Mouse (Mus musculus) natural killer cell, adult 2 months (primary cell): ENCODE data around the gene Papolb.

ENCODE experiments used
- DNase-seq, 2 experiments: peaks; one replicate each; pipeline ENCODE4 v3.0.0; 2022; ENCODE audit warnings: low spot score in 2 of 2

Papolb gene

DNA sequence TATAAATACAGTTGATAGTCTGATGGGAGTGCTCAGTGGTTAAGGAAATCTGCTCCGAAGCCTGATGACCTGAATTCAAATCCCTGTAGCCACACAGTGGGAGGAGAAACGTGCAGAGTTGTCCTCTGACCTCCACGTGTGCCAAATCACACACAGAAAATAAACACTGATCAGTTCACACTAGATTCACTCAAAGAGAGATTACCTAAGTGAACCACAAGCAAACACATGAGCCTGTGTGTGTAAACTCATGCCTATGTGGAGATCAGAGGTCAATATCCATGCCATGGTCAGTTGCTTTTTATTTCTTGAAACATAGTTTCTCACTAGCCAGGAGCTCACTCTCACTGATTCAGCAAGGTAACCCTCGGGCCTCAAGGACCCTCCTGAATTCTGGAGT is 9.5 kb downstream of the Papolb start:
- no peak for DNase-seq

DNA sequence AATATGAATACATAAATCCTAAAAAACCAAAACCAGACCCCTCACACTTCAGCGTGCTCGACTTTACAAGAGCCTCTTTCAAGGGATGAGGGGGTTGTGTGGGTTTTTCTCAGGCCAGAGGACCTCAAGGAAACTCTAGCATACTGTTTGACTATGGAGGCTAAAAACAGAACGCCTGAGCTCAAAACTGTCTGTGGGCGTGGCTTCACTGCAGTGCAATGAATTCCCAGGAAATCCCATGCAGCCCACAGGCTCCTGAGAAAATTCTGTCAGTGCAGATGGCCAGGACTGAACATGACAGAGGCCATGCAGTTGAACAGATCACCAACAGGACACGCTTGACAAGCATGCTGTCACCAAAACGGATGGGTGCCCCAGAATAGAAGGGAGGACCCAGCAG is 10.9 kb downstream of the Papolb start:
- DNase-seq: no peak

DNA sequence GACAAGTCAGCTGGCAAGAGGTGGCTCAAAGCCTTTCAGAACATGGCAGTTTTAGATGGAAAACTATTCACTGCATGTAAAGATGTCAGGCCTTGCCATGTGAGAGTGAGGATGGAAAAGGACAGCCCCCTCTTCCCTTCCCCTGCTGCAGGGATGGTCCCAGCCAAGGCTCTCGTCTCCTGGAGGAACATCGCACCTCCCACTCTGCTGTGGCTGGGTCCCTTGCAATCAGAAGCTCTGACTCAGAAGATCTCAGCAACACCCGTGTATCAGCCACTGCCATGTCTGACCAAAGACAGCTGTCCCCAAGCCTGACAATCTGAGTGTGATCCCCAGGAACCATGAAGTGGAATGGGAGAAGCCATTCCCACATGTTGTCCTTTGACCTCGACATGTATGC is 17.8 kb downstream of the Papolb start:
- no peak for DNase-seq

DNA sequence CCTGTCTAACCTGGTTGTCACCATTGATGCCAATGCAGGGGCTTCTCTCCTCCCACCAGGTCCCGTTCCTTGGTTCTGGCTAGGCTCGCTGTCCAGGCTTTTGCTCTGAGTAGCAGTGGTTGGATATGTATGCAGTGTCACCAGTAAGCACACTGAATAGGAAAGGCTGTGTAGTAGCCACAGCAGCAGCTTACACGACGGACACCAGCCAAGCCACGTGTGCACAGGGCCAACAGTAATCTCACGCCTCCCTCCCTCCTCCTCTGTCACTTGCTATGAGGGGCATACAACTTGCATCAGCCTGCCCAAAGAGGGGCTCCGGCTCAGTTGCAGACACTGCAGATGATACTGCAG is 19.8 kb downstream of the Papolb start:
- no peak for DNase-seq

DNA sequence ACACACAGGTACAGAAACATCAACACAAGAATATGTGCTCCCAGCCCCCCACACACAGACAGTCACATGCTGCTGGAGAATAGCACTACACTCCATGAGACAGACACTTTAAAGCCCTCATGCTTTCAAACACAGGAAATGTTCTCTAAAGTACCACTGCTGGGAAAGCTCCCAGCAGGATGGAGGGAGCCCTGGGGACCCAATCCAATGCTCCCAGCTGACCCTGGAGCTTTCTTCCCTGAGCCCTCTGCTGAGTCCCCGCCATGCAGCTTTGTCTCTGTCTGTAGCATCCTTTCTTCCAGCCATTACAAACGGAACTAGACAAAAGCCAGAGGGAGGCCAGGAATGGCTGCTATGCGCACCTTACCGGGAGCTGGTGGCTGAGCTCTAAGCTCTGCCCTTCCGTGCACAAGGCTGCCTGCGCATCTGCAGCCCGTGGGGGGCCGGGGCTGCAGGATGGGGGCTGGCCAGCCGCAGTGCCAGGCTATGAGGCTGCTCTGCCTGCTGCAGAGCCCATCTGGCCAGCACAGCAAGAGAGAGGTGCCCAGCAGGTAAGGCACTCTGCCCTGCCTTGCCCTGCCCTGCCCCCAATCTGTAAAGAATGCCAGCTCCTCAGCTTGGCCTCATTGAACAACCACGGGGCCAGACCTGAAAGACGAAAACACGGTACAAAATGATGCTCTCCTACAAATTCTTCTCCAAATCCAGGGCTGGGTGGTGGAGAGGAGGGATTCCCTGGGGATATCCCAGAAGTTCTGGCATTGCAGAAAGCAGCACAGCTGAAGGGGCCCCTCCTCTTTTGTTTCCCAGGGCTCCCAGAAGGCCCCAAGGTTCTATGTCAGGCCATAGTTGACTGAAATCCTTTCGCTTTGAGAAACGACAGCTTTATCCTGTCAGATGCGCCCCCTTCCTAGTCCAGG is 20.5 kb downstream of the Papolb start:
- DNase-seq: no peak

DNA sequence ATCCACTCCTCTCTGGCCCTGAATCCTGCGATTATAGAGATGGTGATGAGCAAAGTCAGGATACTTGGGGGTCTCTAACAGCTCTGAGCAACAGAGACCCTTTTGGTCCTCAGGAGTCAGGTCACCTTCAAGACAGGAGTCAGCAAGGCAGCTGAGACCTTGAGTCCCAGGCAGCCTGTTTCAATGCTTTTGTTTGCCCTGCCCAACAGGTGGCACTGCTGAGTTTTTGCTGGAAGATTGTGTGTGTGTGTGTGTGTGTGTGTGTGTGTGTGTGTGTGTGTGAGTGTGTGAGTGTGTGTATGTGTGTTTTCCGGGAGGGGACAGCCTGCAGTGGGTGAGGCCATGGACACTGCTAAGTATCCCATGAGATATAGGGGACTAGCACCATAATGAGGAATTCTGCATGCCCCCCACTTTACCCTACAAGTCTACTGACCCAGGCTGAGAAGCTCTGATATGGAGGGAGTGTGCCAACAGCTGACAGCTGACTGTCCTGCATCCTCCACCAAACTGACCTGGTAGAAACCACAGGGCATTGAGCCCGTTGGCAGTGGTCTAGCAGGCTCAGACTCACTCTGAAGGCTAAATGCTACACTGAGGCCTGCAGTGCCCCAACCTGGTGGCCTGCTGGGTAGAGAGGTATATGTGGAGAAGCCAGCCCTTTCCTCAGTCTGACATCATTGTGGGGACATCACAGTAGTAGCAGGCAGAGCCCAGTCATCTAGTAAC is 24.0 kb downstream of the Papolb start:
- DNase-seq: no peak

DNA sequence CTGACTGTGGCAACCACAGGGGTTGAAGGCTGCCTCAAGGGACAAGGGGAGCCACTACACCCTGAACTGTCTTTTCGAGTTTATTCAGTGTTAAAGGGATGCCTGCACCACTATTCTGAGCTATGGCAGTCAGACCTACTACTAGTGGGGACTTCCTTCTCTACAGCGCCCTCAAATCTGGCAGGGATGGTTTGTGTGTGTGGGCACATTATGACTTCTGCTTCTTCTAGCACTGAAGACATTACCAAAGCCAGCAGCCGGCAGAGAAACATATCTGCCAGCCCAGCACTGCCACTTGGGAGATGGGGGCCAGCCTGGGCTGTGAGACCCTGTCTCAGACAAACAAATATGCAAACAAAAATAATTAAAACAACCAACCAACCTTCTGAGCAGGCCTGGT is 25.7 kb downstream of the Papolb start:
- DNase-seq: no peak

DNA sequence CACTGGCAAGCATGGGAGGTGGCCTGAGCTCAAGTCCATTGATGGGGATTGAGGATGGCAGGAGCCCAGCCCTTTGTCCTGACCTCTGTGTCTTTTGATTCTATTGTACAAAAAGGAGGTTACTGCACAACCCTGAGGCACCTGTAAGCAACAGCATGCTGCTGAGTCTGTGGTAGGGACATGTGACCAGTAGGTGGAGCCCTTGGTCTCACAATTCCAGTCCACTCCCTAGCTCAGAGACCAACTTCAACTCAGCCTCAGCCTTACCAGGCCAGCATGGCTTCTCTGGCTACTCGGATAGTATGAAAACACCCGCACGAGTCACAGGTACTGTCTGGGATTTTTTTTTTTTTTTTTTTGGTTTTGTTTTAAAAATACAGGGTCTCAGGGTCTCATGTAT is 27.5 kb downstream of the Papolb start:
- DNase-seq: peak; percentile 17 to 47

DNA sequence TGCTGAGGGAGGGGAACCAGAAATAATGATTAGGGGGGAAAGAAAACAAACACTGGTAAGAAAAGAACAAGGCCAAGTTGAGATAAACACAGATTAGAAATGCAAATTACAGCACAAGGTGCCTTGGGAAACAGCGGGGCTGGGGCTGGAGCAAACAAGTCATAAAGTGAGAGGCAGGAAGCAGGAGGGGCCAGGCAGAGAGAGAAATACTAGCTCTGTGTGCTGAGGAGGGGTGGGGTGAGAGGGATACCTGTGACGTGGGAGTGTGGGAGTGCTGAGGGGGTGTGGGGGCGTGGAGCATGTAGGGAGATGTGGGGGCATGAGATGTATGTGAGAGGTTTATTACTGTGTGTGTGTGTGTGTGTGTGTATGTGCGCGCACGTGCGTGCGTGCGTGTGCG is 29.0 kb downstream of the Papolb start:
- DNase-seq: no peak

DNA sequence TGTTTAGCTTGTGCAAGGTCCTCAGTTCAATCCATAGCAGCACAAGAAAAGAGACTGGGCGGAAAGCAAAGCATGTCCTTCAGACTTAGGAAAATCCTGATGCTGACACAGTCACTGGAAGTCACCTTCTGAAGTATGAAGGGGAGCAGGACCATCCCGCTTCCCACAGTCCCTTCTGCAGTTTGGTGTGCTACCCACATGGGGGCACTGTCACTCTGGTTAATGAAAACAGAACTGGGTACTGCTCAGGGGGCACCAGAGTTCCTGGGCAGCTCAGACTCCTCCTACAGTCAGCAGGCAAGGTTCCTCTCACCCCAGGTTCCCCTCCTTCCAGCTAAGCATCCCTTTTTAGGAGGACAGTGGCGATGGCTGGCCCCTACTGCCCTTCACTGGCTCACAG is 30.9 kb downstream of the Papolb start:
- DNase-seq: no peak

DNA sequence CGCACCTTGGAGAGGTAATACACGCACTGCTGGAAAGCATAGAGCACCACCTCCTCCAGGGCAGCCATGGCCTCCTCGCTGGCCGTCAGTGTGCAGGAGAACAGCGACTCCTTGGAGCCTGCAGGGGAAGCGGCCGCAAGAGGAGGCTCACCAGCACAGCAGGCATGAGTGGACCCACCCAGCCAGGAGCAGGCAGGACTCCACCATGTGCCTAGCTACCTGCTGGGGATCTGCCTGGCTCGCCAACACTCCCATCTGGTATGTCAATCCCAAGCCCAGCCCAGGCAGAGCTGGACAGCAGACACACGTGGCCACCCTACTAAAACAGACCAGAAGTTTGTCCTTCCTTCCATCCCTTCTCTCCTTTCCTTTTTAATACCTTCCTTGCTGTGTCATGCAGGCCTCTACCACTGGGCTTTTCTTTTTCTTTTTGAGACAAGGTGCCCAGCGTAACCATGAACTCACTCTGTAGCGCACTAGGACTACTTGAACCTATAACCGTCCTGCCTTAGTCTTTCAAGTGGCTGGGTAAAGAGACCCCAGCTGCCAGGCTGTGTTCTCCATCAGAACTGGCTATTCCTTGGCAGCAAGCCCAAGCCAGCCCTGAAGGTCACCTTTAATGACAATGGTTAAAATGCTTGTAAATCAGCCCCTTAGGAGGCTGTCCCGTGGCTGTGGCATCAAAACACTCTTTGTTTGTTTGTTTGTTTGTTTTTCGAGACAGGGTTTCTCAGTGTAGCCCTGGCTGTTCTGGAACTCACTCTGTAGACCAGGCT is 34.4 kb downstream of the Papolb start:
- no peak for DNase-seq

DNA sequence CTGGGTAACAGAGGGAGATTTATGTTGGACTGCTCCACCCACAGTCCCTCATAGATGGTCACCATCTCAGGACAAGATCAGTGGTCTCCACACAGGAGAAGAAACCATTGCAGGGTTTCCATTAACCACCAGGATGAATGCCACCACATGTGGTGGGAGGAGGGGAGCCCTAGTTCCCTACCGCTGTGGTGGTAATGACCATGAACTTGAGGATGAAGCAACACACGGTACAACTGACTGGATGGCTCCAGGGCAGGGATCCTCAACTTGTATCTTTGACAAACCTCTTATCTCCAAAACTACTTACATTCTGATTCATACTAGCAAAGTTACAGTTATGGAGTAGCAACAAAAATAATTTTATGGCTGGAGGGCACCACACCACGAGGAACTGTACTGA is 36.6 kb downstream of the Papolb start:
- DNase-seq: no peak

DNA sequence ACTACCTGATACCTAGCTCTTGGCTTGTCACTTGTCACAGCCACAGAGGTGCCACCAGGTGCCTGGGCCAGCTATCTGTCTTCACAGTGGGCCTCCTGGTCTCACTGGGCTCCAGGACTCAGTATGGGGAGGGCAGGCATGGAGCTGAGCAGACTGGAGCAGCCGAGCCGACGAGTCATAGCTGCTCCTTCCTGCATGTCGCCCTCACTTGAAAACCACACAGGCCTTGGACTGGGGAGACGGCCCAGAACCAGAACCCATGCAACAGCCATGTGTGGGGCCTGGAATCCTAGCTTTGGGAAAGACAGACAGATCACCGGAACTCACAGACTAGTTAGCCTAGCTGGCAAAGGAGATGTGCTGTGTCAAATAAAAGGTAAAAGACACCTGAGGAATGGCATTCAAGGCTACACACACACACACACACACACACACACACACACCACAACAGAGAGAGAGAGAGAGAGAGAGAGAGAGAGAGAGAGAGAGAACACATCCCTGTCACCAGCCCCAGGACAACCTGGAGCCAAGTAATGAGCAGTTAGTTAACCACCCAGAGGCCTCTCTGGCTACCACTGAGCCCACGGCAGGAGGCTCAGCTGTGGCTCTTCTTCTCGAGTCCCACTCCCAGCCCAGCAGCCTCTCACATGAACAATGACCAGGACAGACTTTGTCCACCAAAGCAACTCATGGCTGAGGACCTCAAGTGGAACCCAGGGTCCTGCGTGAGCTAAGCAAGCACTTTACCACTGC is 39.7 kb downstream of the Papolb start:
- no peak for DNase-seq

DNA sequence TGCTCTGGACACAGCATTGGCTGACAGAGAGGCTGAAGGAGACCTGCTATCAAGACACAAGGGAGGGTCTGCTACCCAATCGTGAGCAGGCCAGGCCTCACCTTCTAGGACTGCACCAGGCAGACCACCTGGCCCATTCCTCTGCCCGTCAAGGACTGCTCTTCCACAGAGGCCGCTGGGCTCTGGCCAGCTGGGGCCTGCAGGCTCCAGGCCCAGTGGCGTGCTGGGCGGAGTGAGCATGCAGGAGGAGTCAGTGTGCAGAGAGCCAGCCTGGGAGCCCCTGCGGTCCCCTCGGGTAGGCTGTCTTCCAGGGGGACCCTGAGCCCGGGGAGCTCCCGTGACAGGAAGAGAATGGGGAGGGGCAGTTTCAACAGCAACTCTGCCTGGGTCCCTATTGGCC is 43.2 kb downstream of the Papolb start:
- DNase-seq: no peak

DNA sequence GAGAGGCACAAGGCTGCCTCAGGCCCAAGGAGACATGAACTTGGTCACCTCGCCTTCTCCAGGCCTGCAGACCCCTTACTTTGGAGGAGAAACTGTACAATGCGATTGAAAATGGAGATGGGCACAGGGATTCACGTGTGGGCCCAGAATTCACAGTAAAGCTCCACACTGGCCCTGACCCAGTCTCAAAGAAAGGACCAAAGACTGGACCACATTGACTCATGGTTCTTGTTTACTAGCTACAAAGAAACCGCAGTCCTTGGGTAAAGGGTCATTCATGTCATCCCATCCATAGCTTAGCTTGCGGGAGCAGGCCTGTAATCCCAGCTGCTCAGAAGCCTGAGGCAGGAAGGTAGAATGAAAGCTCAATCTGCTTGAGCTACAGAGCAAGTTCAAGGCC is 46.3 kb downstream of the Papolb start:
- DNase-seq: no peak

DNA sequence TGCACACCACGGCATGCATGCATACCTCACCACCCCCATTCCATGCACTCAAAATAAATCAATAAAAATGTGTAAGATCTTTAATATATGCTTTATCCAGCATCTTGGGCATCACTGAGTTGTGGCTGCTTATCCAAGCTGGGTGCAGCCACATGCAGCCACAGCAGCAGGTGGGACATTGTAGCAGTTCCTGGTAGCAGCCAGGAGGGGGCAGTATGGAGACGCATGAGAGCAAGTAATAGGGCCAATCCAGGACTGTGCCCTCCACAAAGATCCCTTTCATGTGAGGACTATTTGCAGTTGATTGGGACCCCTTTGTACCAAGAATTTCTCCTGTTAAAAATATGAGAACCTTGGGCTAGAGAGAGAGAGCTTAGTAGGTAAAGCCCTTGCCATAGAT is 47.4 kb downstream of the Papolb start:
- DNase-seq: peak in 1 of 2 experiments; percentile 42

DNA sequence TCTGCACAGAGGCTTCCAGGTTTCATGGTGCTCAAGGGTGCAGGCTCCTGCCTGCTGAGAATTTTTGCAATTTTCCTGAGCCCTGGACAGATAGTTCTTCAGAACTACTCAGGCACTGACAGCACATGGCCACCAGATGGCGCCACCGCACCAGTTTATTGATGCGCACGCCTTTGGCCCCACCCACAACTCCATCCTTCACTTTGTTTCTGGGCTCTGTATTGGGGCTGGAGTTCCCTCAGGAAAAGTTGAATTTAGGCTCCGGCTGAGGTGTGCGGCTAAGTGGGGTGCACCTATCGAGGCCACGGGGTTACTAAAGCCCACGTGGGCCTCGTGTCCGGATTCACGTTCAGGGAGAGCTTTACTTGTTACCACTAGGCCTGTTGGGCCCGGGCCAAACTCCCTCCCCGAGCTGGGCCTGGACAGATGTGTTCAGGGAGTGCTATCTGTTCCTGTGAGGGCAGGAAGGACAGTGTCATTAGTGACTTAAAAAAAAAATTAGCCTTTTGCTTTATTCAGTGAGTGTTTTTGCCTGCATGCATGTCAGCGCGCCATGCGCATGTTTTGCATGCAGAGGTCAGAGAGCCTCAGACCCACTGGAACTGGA is 50.9 kb downstream of the Papolb start:
- peak; percentile 50 to 67 for DNase-seq

DNA sequence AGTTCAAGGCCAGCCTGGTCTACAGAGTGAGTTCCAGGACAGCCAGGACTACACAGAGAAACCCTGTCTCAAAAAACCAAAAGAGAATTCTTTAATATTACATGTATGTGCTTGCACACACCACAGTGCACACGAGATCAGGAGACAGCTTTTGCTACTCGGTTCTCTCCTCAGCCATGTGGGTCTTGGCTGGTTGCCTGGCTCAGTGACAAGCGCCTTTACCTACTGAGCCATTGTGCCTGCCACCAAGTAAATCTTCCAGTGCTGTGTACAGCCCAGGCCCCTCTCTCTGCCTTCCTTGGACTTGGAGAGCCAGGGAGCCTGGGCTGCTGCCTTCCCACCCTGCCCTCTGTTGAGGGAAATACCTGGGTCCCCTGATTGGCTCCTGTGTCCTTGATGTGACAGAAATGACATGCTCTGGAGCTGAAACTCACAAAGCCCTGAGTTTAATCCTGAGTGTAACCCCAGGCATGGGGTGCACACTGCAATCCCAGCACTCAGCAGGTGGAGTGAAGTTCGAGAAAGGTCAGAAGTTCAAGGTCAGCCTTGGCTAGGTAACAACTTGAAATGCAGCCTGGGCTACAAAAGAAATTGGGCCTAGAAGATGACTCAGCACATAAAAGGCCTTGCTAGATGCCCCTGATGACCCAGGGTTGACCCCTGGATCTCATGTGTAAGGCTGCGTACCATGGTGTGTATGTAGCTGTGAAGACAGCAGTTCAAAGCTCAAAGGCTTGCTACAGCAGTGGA is 51.8 kb downstream of the Papolb start:
- DNase-seq: no peak

DNA sequence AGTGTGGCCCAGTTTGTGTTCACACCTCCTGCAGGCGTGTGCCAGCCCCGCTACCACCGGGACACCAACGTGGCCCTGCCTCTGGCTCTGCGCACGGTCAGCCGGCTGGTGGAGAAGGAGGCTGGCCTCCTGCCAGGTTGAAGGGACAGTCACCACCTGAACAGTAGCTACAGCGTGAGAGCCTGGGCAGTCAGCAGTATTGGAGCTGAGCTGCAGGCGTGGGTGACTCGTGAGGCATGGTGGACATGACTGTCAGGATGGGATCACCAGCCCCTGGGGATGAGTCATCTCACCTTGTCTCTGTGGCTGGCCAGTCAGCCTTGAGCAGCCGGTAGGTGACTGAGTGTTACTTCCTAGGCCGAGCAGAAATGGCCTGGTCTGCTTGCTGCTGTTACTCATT is 52.5 kb downstream of the Papolb start:
- no peak for DNase-seq
